Mouse (Mus musculus) adrenal gland, postnatal 10 days (tissue): ENCODE results near the gene Zfp263. TPM values are rescaled to one million over a fixed set of nuclear protein-coding genes. Genes with fewer than 3 reads are reported as not detected.

ENCODE experiments used
- total RNA-seq, 2 experiments: library from RNA; stranded (reverse); gene quantifications; 2 replicates each; pipeline ENCODE4 v1.2.3; 2021

Zfp263 gene
- total RNA-seq, 2 experiments from 2014 or later, result 16.1 to 21.1 TPM

Other genes starting within 250 kb of the Zfp263 start
- not detected for gene Olfr161, start 153.1 kb upstream of the Zfp263 start, total RNA-seq
- gene Mefv, start 26.0 kb upstream of the Zfp263 start, total RNA-seq, result under 1 TPM; 0.15 TPM
- not detected for gene Olfr15, start 86.8 kb downstream of the Zfp263 start, total RNA-seq
- gene Zfp174, start 103.2 kb downstream of the Zfp263 start, total RNA-seq, result 10 to 100 TPM in 1 of 2 experiments, 1 to 10 TPM in 1; 4.2 to 11.0 TPM
- gene Naa60, start 128.3 kb downstream of the Zfp263 start, total RNA-seq, result 10 to 100 TPM; 71.5 to 79.4 TPM
- gene Zfp597, start 140.5 kb downstream of the Zfp263 start, total RNA-seq, result 10 to 100 TPM; 14.4 to 14.8 TPM
- 1 to 10 TPM; 1.1 to 1.2 TPM for gene Gm20695, start 140.6 kb downstream of the Zfp263 start, total RNA-seq
- 1 to 10 TPM; 3.8 to 5.1 TPM for gene 1700037C18Rik, start 164.6 kb downstream of the Zfp263 start, total RNA-seq
- gene Cluap1, start 164.7 kb downstream of the Zfp263 start, total RNA-seq, result 10 to 100 TPM; 15.0 to 21.8 TPM
- gene Nlrc3, start 232.5 kb downstream of the Zfp263 start, total RNA-seq, result 1 to 10 TPM; 2.5 to 5.5 TPM